Mouse (Mus musculus) CH12F3 (cell line): ENCODE data around the gene Srsf3.
"Not testable (repeated sequence)": the region's sequence is repeated elsewhere in the genome, so short reads cannot be mapped to it uniquely, and the experiment has no call there.

ENCODE experiments used
- in situ Hi-C: fragments of 300-500 bp; cut with MboI; formaldehyde crosslinking; loops from 2 replicates; pipeline ENCODE4 v1.14.3; 2020; ENCODE audit warnings: low sequenced_read_pairs

Gene Srsf3

GRCm38 (mm10) chr17:29018292-29018984, 14.0 kb upstream of the Srsf3 start:
- in situ Hi-C loops = no loop called here

- in situ Hi-C loops = no loop called here
Measured at GRCm38 (mm10) chr17:29019391-29019790, 13.0 kb upstream of the Srsf3 start.

GRCm38 (mm10) chr17:29020444-29020843, 12.0 kb upstream of the Srsf3 start:
- in situ Hi-C loops = no loop called here

GRCm38 (mm10) chr17:29022230-29022819, 10.1 kb upstream of the Srsf3 start:
- in situ Hi-C loops = no loop called here

GRCm38 (mm10) chr17:29023346-29023745, 9.1 kb upstream of the Srsf3 start:
- in situ Hi-C loops = no loop called here

- in situ Hi-C loops = no loop called here
Measured at GRCm38 (mm10) chr17:29024047-29024892, 8.2 kb upstream of the Srsf3 start.

- in situ Hi-C loops = no loop called here
Measured at GRCm38 (mm10) chr17:29024896-29025565, 7.4 kb upstream of the Srsf3 start.

- in situ Hi-C loops = no loop called here
Measured at GRCm38 (mm10) chr17:29026652-29027356, 5.6 kb upstream of the Srsf3 start.

GRCm38 (mm10) chr17:29030321-29031034, 1.9 kb upstream of the Srsf3 start:
- in situ Hi-C loops = no loop called here

GRCm38 (mm10) chr17:29031085-29031711, 1.2 kb upstream of the Srsf3 start:
- in situ Hi-C loops = not testable (repeated sequence)

- in situ Hi-C loops = no loop called here
Measured at GRCm38 (mm10) chr17:29031771-29032273, 606 bp upstream of the Srsf3 start.

GRCm38 (mm10) chr17:29033569-29034061, 1.2 kb downstream of the Srsf3 start:
- in situ Hi-C loops = no loop called here

GRCm38 (mm10) chr17:29034264-29034663, 1.8 kb downstream of the Srsf3 start:
- in situ Hi-C loops = no loop called here

GRCm38 (mm10) chr17:29035506-29035905, 3.1 kb downstream of the Srsf3 start:
- in situ Hi-C loops = no loop called here

- in situ Hi-C loops = no loop called here
Measured at GRCm38 (mm10) chr17:29039351-29039750, 6.9 kb downstream of the Srsf3 start.

GRCm38 (mm10) chr17:29041632-29042031, 9.2 kb downstream of the Srsf3 start:
- in situ Hi-C loops = loop anchor here (10.0 kb wide), 2 partner anchors 53 to 203 kb away; partner anchors contain the start of gene Cdkn1a

GRCm38 (mm10) chr17:29042569-29042968, 10.1 kb downstream of the Srsf3 start:
- in situ Hi-C loops = loop anchor here (10.0 kb wide), 2 partner anchors 52 to 202 kb away; partner anchors contain the start of gene Cdkn1a

GRCm38 (mm10) chr17:29043583-29043982, 11.2 kb downstream of the Srsf3 start:
- in situ Hi-C loops = loop anchor here (10.0 kb wide), 2 partner anchors 51 to 201 kb away; partner anchors contain the start of gene Cdkn1a
